In genomic region chr12:92509494-92509893, GRCm38 (mm10) we compare ENCODE assay signal across 29 mouse cellular contexts.
"Had no signal": no experiment of that assay in that cellular context is flagged by ENCODE, and none has a peak within 500 bp of the region (broad histone marks: within the 10 kb centered on the region; RNA-seq: fewer than 3 reads in every experiment).

No protein-coding gene starts in this region.

- H3K4me3 ChIP-seq: heart, embryonic 10.5 days; heart, embryonic 12.5 days; heart, embryonic 13.5 days; heart, embryonic 15.5 days; hindbrain, embryonic 10.5 days; hindbrain, embryonic 12.5 days; hindbrain, embryonic 13.5 days; hindbrain, embryonic 15.5 days; intestine, embryonic 15.5 days; kidney, embryonic 15.5 days; layer of hippocampus, adult 2 months had no signal

- H3K4me2 ChIP-seq: heart, embryonic 11.5 days; heart, embryonic 12.5 days; heart, embryonic 13.5 days; heart, embryonic 15.5 days; hindbrain, embryonic 12.5 days; hindbrain, embryonic 13.5 days; hindbrain, embryonic 14.5 days; hindbrain, embryonic 15.5 days; intestine, embryonic 15.5 days; kidney, embryonic 15.5 days had no signal

- H3K36me3 ChIP-seq: heart, embryonic 10.5 days; heart, embryonic 12.5 days; heart, embryonic 13.5 days; heart, embryonic 15.5 days; hindbrain, embryonic 10.5 days; hindbrain, embryonic 12.5 days; hindbrain, embryonic 13.5 days; hindbrain, embryonic 15.5 days; intestine, embryonic 15.5 days; kidney, embryonic 15.5 days had no signal

- H3K9ac ChIP-seq: heart, embryonic 12.5 days; heart, embryonic 13.5 days; heart, embryonic 15.5 days; hindbrain, embryonic 12.5 days; hindbrain, embryonic 13.5 days; hindbrain, embryonic 14.5 days; hindbrain, embryonic 15.5 days; intestine, embryonic 15.5 days; kidney, embryonic 15.5 days had no signal

- DNase-seq: kidney, adult 11 months; kidney, adult 18-20 months; kidney, adult 2 months; kidney, adult 8-10 months; kidney, adult 9 months; kidney, postnatal 14 days; kidney, postnatal 25 days; kidney, postnatal 36 days; layer of hippocampus, adult 9-11 months; layer of hippocampus, postnatal 36 days had no signal

- H3K4me1 ChIP-seq: heart, embryonic 10.5 days; heart, embryonic 12.5 days; heart, embryonic 13.5 days; heart, embryonic 15.5 days; hindbrain, embryonic 10.5 days; hindbrain, embryonic 12.5 days; hindbrain, embryonic 13.5 days; hindbrain, embryonic 15.5 days; intestine, embryonic 15.5 days; kidney, embryonic 15.5 days had no signal

- ATAC-seq: hindbrain, embryonic 16.5 days; hindbrain, postnatal 0 days; inflammation-experienced regulatory T-cells, adult 6 months; intestine, embryonic 15.5 days; intestine, embryonic 16.5 days; intestine, postnatal 0 days had no signal

- H3K27me3 ChIP-seq: heart, embryonic 12.5 days; heart, embryonic 13.5 days; heart, embryonic 15.5 days; hindbrain, embryonic 12.5 days; hindbrain, embryonic 13.5 days; hindbrain, embryonic 15.5 days; intestine, embryonic 15.5 days; kidney, embryonic 15.5 days had no signal

- H3K27ac ChIP-seq: heart, embryonic 10.5 days; heart, embryonic 13.5 days; heart, embryonic 15.5 days; hindbrain, embryonic 10.5 days; hindbrain, embryonic 12.5 days; hindbrain, embryonic 13.5 days; hindbrain, embryonic 14.5 days; hindbrain, embryonic 15.5 days; hindbrain, postnatal 0 days; intestine, embryonic 15.5 days; kidney, embryonic 15.5 days; kidney, postnatal 0 days; layer of hippocampus, adult 2 months had no signal

- H3K9me3 ChIP-seq: heart, embryonic 10.5 days; heart, embryonic 12.5 days; heart, embryonic 13.5 days; heart, embryonic 15.5 days; hindbrain, embryonic 10.5 days; hindbrain, embryonic 12.5 days; hindbrain, embryonic 13.5 days; hindbrain, embryonic 15.5 days; intestine, embryonic 15.5 days; kidney, embryonic 15.5 days had no signal
